Mouse (Mus musculus): ENCODE data around the gene Snapc4. TPM values are rescaled to one million over a fixed set of nuclear protein-coding genes. Genes with fewer than 3 reads are reported as not detected.
"Not testable (repeated sequence)": the region's sequence is repeated elsewhere in the genome, so short reads cannot be mapped to it uniquely, and the experiment has no call there.

Snapc4 gene
- polyA plus RNA-seq, 1 experiment: 11.7 TPM

DNA sequence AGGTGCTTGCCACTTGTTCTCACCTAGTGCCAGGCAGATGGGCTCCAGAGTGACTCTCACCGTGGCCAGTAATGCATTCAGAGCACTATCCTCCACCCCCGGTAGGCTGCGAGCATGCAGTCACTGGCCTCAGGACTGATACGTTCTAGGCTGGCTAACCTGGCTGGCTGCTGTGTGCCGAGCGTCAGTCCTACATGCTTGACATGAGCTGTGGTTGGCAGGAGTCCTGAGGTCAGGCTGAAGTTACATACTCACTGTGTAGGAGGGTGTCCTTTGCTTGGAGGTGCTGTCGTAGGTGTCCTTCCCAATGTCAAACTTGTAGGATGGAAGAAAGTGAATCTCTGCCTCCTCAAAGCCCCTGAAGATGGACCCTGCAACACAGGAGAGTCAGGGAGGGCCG, 18.5 kb upstream of the Snapc4 start:
- no peaks in the 10 kb centered on the region for H3K79me2 ChIP-seq (ENCODE audit: control insufficient read depth, insufficient read depth)
- H3K36me3 ChIP-seq (ENCODE audit: control insufficient read depth, insufficient read depth): peaks cover 64% of the 10 kb centered on the region
- TF ChIP-seq CTCF (IDR thresholded peaks at IDR 0.05; ENCODE audit: control insufficient read depth, insufficient read depth, insufficient read length) (no peak), MAX (IDR thresholded peaks at IDR 0.05) (no peak)
- H3ac ChIP-seq (ENCODE audit: control insufficient read depth, insufficient read length, low read depth): no peak overlapping the region
- H3K4me3 ChIP-seq (ENCODE audit: insufficient read depth, poor library complexity, severe bottlenecking): no peak overlapping the region
- no peaks in the 10 kb centered on the region for H3K27me3 ChIP-seq (ENCODE audit: control insufficient read depth, insufficient read depth, insufficient read length)
- no peaks in the 10 kb centered on the region for H3K79me3 ChIP-seq (ENCODE audit: low read depth)

GRCm38 (mm10) chr2:26391617-26392016, 11.2 kb upstream of the Snapc4 start:
- Histone ChIP-seq H3K36me3 (ENCODE audit: control insufficient read depth, insufficient read depth) (peaks cover 79% of the 10 kb centered on the region), H3K79me2 (ENCODE audit: control insufficient read depth, insufficient read depth) (peaks cover 55% of the 10 kb centered on the region), H3K4me3 (ENCODE audit: insufficient read depth, poor library complexity, severe bottlenecking) (no peak overlapping the region), H3ac (ENCODE audit: control insufficient read depth, insufficient read length, low read depth) (no peak overlapping the region), H3K27me3 (ENCODE audit: control insufficient read depth, insufficient read depth, insufficient read length) (no peaks in the 10 kb centered on the region), H3K79me3 (ENCODE audit: low read depth) (peaks cover 44% of the 10 kb centered on the region)
- TF ChIP-seq MYOG (IDR thresholded peaks at IDR 0.05; ENCODE audit: control insufficient read depth, extremely low read depth, insufficient read length) (no peak), USF1 (IDR thresholded peaks at IDR 0.05; ENCODE audit: low read depth) (no peak), CTCF (IDR thresholded peaks at IDR 0.05; ENCODE audit: control insufficient read depth, insufficient read depth, insufficient read length) (no peak), MYOD1 (IDR thresholded peaks at IDR 0.05; ENCODE audit: control insufficient read depth, insufficient read length, low read depth) (no peak), MAX (IDR thresholded peaks at IDR 0.05) (no peak), CEBPB (IDR thresholded peaks at IDR 0.05; ENCODE audit: low read depth) (no peak), FOSL1 (IDR thresholded peaks at IDR 0.05; ENCODE audit: insufficient read depth, low read length, poor library complexity, severe bottlenecking) (no peak)

GRCm38 (mm10) chr2:26390954-26391353, 10.5 kb upstream of the Snapc4 start:
- Histone ChIP-seq H3K79me3 (ENCODE audit: low read depth) (peaks cover 44% of the 10 kb centered on the region), H3ac (ENCODE audit: control insufficient read depth, insufficient read length, low read depth) (peak overlapping the region; percentile 1), H3K79me2 (ENCODE audit: control insufficient read depth, insufficient read depth) (peaks cover 59% of the 10 kb centered on the region), H3K27me3 (ENCODE audit: control insufficient read depth, insufficient read depth, insufficient read length) (no peaks in the 10 kb centered on the region), H3K4me3 (ENCODE audit: insufficient read depth, poor library complexity, severe bottlenecking) (no peak overlapping the region), H3K36me3 (ENCODE audit: control insufficient read depth, insufficient read depth) (peaks cover 79% of the 10 kb centered on the region)
- TF ChIP-seq FOSL1 (IDR thresholded peaks at IDR 0.05; ENCODE audit: insufficient read depth, low read length, poor library complexity, severe bottlenecking) (no peak), CTCF (IDR thresholded peaks at IDR 0.05; ENCODE audit: control insufficient read depth, insufficient read depth, insufficient read length) (no peak), CEBPB (IDR thresholded peaks at IDR 0.05; ENCODE audit: low read depth) (no peak), MYOG (IDR thresholded peaks at IDR 0.05; ENCODE audit: control insufficient read depth, extremely low read depth, insufficient read length) (no peak), MYOD1 (IDR thresholded peaks at IDR 0.05; ENCODE audit: control insufficient read depth, insufficient read length, low read depth) (no peak), MAX (IDR thresholded peaks at IDR 0.05) (no peak), USF1 (IDR thresholded peaks at IDR 0.05; ENCODE audit: low read depth) (no peak)

DNA sequence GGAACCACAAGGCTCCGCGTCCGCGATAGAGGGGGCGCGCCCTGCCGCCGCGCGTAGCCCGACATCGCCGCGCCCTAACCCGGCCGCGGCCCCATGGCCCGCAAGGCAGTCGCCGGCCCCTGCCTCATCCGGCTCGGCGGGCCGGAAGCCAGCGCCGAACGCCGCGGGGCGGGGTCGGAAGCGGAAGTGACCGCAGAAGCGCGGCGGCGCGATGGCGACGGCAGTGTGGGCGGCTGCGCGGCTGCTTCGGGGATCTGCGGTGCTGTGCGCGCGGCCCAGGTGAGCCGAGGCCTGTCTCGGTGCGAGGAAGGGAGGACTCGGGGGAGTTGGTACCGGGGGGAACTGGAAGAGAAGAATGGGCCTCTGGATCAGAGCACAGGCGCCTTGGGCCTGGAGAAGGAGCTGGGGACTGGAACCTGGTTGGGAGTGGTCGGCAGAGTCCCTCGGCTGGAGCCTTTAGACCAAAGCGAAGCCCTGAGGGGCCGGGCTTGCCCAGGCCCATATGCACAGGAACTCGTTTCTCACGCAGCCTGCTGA, 8.8 kb upstream of the Snapc4 start, which contains the start of the genes Entr1 and Pmpca:
TSS of gene Entr1 (minus strand) at position 163 of the 537 bp plus-strand sequence.
TSS of gene Pmpca (plus strand) at position 186 of the 537 bp plus-strand sequence.
- peak within 1 kb of the TSS; percentile 93 for H3K4me3 ChIP-seq (ENCODE audit: insufficient read depth, poor library complexity, severe bottlenecking)

GRCm38 (mm10) chr2:26388682-26389153, 8.3 kb upstream of the Snapc4 start:
- Histone ChIP-seq H3K27me3 (ENCODE audit: control insufficient read depth, insufficient read depth, insufficient read length) (no peaks in the 10 kb centered on the region), H3K4me3 (ENCODE audit: insufficient read depth, poor library complexity, severe bottlenecking) (peak overlapping the region; percentile 93), H3ac (ENCODE audit: control insufficient read depth, insufficient read length, low read depth) (peak overlapping the region; percentile 99), H3K79me3 (ENCODE audit: low read depth) (peaks cover 44% of the 10 kb centered on the region), H3K79me2 (ENCODE audit: control insufficient read depth, insufficient read depth) (peaks cover 66% of the 10 kb centered on the region), H3K36me3 (ENCODE audit: control insufficient read depth, insufficient read depth) (peaks cover 79% of the 10 kb centered on the region)
- no peak for TF ChIP-seq CEBPB (IDR thresholded peaks at IDR 0.05; ENCODE audit: low read depth)
- TF ChIP-seq FOSL1 (IDR thresholded peaks at IDR 0.05; ENCODE audit: insufficient read depth, low read length, poor library complexity, severe bottlenecking): no peak
- no peak for TF ChIP-seq USF1 (IDR thresholded peaks at IDR 0.05; ENCODE audit: low read depth)
- no peak for TF ChIP-seq CTCF (IDR thresholded peaks at IDR 0.05; ENCODE audit: control insufficient read depth, insufficient read depth, insufficient read length)
- TF ChIP-seq MAX (IDR thresholded peaks at IDR 0.05): no peak
- no peak for TF ChIP-seq MYOG (IDR thresholded peaks at IDR 0.05; ENCODE audit: control insufficient read depth, extremely low read depth, insufficient read length)
- no peak for TF ChIP-seq MYOD1 (IDR thresholded peaks at IDR 0.05; ENCODE audit: control insufficient read depth, insufficient read length, low read depth)

More for the DNA sequence above, 8.8 kb upstream of the Snapc4 start, which contains the start of the genes Entr1 and Pmpca:
- no peaks in the 10 kb centered on the region for H3K27me3 ChIP-seq (ENCODE audit: control insufficient read depth, insufficient read depth, insufficient read length)
- peak within 1 kb of the TSS; percentile 99 for H3ac ChIP-seq (ENCODE audit: control insufficient read depth, insufficient read length, low read depth)
- TF ChIP-seq FOSL1 (IDR thresholded peaks at IDR 0.05; ENCODE audit: insufficient read depth, low read length, poor library complexity, severe bottlenecking) (no peak), MAX (IDR thresholded peaks at IDR 0.05) (peak; percentile 77), USF1 (IDR thresholded peaks at IDR 0.05; ENCODE audit: low read depth) (no peak), CEBPB (IDR thresholded peaks at IDR 0.05; ENCODE audit: low read depth) (no peak)
- H3K36me3 ChIP-seq (ENCODE audit: control insufficient read depth, insufficient read depth): peaks cover 79% of the 10 kb centered on the region
- peaks cover 66% of the 10 kb centered on the region for H3K79me2 ChIP-seq (ENCODE audit: control insufficient read depth, insufficient read depth)
- H3K79me3 ChIP-seq (ENCODE audit: low read depth): peaks cover 44% of the 10 kb centered on the region

DNA sequence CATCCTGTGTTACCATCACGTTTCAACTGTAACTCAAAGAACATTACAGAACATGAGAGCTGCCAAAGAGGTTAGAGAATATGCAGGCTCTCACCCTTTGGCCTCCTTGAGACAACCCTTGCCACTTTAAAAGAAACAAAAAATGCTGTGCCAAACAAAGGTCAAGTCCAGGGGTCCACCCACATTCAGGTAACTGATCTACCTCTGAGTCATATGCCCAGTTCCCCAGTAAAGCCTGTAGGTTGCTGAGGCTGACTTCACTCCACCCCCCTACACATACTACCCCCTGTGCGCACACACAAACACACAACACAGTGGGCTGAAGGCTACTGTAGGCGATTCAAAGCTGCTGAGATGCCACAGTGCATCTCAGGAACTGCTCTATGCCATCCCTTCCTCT, 7.3 kb upstream of the Snapc4 start:
- Histone ChIP-seq H3K79me2 (ENCODE audit: control insufficient read depth, insufficient read depth) (peaks cover 66% of the 10 kb centered on the region), H3K36me3 (ENCODE audit: control insufficient read depth, insufficient read depth) (peaks cover 78% of the 10 kb centered on the region), H3K79me3 (ENCODE audit: low read depth) (peaks cover 44% of the 10 kb centered on the region), H3ac (ENCODE audit: control insufficient read depth, insufficient read length, low read depth) (peak overlapping the region; percentile 8), H3K4me3 (ENCODE audit: insufficient read depth, poor library complexity, severe bottlenecking) (no peak overlapping the region), H3K27me3 (ENCODE audit: control insufficient read depth, insufficient read depth, insufficient read length) (no peaks in the 10 kb centered on the region)
- TF ChIP-seq CTCF (IDR thresholded peaks at IDR 0.05; ENCODE audit: control insufficient read depth, insufficient read depth, insufficient read length): no peak

DNA sequence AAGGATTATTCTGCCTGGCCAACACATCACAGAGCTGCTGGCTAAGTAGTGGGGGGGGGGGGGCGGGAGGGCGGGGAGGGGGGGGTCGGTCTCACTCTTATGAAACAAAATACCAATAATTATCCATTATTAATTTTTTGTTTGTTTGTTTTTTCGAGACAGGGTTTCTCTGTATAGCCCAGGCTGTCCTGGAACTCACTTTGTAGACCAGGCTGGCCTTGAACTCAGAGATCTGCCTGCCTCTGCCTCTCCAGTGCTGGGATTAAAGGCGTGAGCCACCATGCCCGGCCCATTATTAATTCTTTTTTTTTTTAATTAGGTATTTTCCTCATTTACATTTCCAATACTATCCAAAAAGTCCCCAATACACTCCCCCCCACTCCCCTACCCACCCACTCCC, 418 bp upstream of the Snapc4 start:
- H3K36me3 ChIP-seq (ENCODE audit: control insufficient read depth, insufficient read depth): peaks cover 69% of the 10 kb centered on the region
- H3K27me3 ChIP-seq (ENCODE audit: control insufficient read depth, insufficient read depth, insufficient read length): not testable (repeated sequence)
- peaks cover 31% of the 10 kb centered on the region for H3K79me2 ChIP-seq (ENCODE audit: control insufficient read depth, insufficient read depth)
- peak overlapping the region; percentile 37 for H3ac ChIP-seq (ENCODE audit: control insufficient read depth, insufficient read length, low read depth)
- peak overlapping the region; percentile 84 for H3K4me3 ChIP-seq (ENCODE audit: insufficient read depth, poor library complexity, severe bottlenecking)
- H3K79me3 ChIP-seq (ENCODE audit: low read depth): peaks cover 16% of the 10 kb centered on the region

Data from C2C12 (cell line).